Mouse (Mus musculus) lung, postnatal 0 days (tissue): ENCODE data around the gene Pxdc1. TPM values are rescaled to one million over a fixed set of nuclear protein-coding genes. Genes with fewer than 3 reads are reported as not detected.
A peak's percentile ranks its signal among the peaks of the same experiment; 100 is the strongest.

Source experiments
- ATAC-seq: fragments of 200-750 bp; cut with Nextera tagmentation; 2 replicates; pipeline ENCODE4 v1.8.0; 2017; ENCODE audit warnings: moderate library complexity
- DNase-seq: peaks from one replicate; pipeline ENCODE4 v3.0.0-alpha.2; 2016; ENCODE audit warnings: low spot score
- H3K27ac ChIP-seq: fragments of 300-500 bp; sonication (generic); 2 replicates; pipeline ENCODE4 v1.5.1; 2014; ENCODE audit warnings: antibody characterized with exemption, mild to moderate bottlenecking, low read length, mixed read lengths
- H3K27me3 ChIP-seq: fragments of 300-500 bp; sonication (generic); replicated peaks from 2 replicates; pipeline ENCODE4 v1.6.1; 2014; ENCODE audit warnings: low read length, mixed read lengths; ENCODE audit not compliant: insufficient read depth
- H3K36me3 ChIP-seq: fragments of 300-500 bp; sonication (generic); 2 replicates; pipeline ENCODE4 v1.6.1; 2014; ENCODE audit warnings: low read length, mixed read lengths; ENCODE audit not compliant: insufficient read depth
- H3K4me1 ChIP-seq: fragments of 300-500 bp; sonication (generic); 2 replicates; pipeline ENCODE4 v1.6.1; 2014; ENCODE audit warnings: antibody characterized with exemption, low read depth, low read length, mixed read lengths; ENCODE audit not compliant: insufficient read depth
- H3K4me2 ChIP-seq: fragments of 300-500 bp; sonication (generic); replicated peaks from 2 replicates; pipeline ENCODE4 v1.6.1; 2014; ENCODE audit warnings: low read depth, mild to moderate bottlenecking, low read length, moderate library complexity, mixed read lengths
- H3K4me3 ChIP-seq: fragments of 300-500 bp; sonication (generic); 2 replicates; pipeline ENCODE4 v1.5.1; 2014; ENCODE audit warnings: low read depth, low read length
- H3K9ac ChIP-seq: fragments of 300-500 bp; sonication (generic); replicated peaks from 2 replicates; pipeline ENCODE4 v1.6.1; 2014; ENCODE audit warnings: low read depth, mild to moderate bottlenecking
- H3K9me3 ChIP-seq: fragments of 300-500 bp; sonication (generic); 2 replicates; pipeline ENCODE4 v1.6.1; 2016; ENCODE audit warnings: low read length, mixed read lengths
- CTCF ChIP-seq: IDR thresholded peaks from 2 replicates; pipeline ENCODE4 v1.5.1; 2016; ENCODE audit warnings: antibody characterized with exemption, mild to moderate bottlenecking
- EP300 ChIP-seq: IDR thresholded peaks from 2 replicates; pipeline ENCODE4 v1.6.1; 2016; ENCODE audit warnings: antibody characterized with exemption, mild to moderate bottlenecking, control low read depth
- WGBS: fragments of 180-500 bp; shearing (Covaris S2); extraction: QIAGEN DNeasy Blood & Tissue Kit; methylation state at CpG from one replicate; pipeline ENCODE4 v1.1.7; 2014; 5-methylcytosine and 5-hydroxymethylcytosine counted together
- polyA plus RNA-seq: library from polyadenylated mRNA; unstranded; fragments of >200 nt; fragmentation: Nextera tagmentation; extraction: Ambion mirVana; gene quantifications from 2 replicates; pipeline ENCODE4 v1.2.1, GENCODE M21; 2015

The Pxdc1 gene
- polyA plus RNA-seq, 1 experiment from 2014 or later = 44.3 TPM

- Histone ChIP-seq H3K9me3 (no peaks in the 10 kb centered on the region), H3K4me1 (no peaks in the 10 kb centered on the region; the same call in 1 of the 2 replicates), H3K9ac (no peak overlapping the region), H3K4me3 (no peak overlapping the region), H3K27me3 (no peaks in the 10 kb centered on the region), H3K36me3 (no peaks in the 10 kb centered on the region), H3K4me2 (no peak overlapping the region), H3K27ac (no peak overlapping the region)
- TF ChIP-seq EP300 (peak; percentile 57), CTCF (no peak)
- ATAC-seq (peak; percentile 33; the same call in 1 of the 2 replicates), DNase-seq (no peak)
- 67% methylated on average over 7 of the region's 7 CpGs for WGBS
These were observed 31.9 kb upstream of the Pxdc1 start for GRCm38 (mm10) chr13:34685008-34685765.

DNA sequence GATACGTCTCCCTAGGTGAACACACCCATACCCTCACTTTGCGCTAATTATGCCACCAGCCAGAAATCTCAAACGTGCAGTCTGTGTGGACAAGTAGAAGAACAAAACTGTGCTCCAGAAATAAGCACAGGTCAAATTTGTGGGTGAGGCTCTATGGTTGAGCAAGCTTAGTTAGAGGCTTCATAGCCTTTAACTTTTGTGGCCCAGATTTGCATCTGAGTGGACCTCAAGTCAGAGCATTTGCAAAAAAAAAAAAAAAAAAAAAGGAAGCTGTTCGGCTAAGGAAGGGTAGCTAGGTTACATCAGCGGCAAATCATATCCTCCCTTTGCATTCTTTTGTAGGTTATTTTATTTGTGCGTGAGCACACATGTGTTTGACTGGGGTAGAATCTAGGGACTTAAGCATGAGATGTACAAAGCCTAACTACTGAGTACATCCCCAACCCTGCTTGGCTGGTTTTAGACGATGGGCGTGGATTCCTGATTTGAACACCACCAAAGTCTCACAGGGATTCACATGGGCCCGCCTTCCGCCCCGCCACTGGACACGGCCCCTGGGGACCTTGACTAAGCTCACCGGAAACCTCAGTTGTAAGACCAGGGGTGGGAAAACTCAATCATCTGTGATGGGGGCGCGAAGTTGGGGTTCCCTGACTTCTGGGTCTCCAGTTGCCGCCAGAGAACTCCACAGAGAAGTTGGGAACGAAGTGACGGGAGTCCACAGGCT, 30.6 kb upstream of the Pxdc1 start:
- Histone ChIP-seq H3K4me2 (no peak overlapping the region), H3K27ac (no peak overlapping the region), H3K36me3 (no peaks in the 10 kb centered on the region), H3K9ac (no peak overlapping the region), H3K27me3 (no peaks in the 10 kb centered on the region), H3K4me3 (no peak overlapping the region), H3K9me3 (no peaks in the 10 kb centered on the region), H3K4me1 (no peaks in the 10 kb centered on the region; the same call in 1 of the 2 replicates)
- DNase-seq = no peak
- 91% methylated on average over 18 of the region's 18 CpGs for WGBS
- TF ChIP-seq EP300 = no peak
- no peak for TF ChIP-seq CTCF
- ATAC-seq = no peak

GRCm38 (mm10) chr13:34683270-34683669, 30.0 kb upstream of the Pxdc1 start:
- Histone ChIP-seq H3K27ac (no peak overlapping the region), H3K4me1 (no peaks in the 10 kb centered on the region; the same call in 1 of the 2 replicates), H3K4me3 (no peak overlapping the region), H3K9me3 (no peaks in the 10 kb centered on the region), H3K36me3 (no peaks in the 10 kb centered on the region), H3K27me3 (no peaks in the 10 kb centered on the region), H3K9ac (no peak overlapping the region), H3K4me2 (no peak overlapping the region)
- DNase-seq = no peak
- 77% methylated on average over 9 of the region's 9 CpGs for WGBS
- ATAC-seq = no peak
- TF ChIP-seq CTCF (no peak), EP300 (no peak)

DNA sequence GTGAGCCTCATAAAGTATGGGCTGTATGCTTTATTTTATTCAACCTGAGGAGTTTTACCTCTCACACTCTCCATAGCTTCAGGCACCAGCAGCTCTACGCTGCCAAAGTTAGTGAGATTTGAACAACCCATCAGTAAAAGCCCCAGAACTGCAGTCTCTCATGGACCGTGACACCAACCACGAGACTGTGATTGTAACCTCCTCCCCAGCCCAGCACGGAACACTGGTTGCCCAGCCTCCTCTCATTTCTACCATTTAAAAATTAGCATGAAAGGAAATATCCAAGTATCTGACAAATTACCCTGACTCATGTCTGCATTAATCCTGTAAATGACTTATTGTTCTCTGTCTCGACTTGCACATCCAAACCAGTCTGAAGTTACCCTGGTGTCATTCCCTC, 23.2 kb upstream of the Pxdc1 start:
- H3K9me3 ChIP-seq = no peaks in the 10 kb centered on the region
- no peak for TF ChIP-seq EP300
- no peak for TF ChIP-seq CTCF
- no peak overlapping the region for H3K27ac ChIP-seq
- H3K4me1 ChIP-seq = no peaks in the 10 kb centered on the region
- no peak overlapping the region for H3K4me2 ChIP-seq
- no peak for DNase-seq
- no peak overlapping the region for H3K4me3 ChIP-seq
- no peak for ATAC-seq
- no peak overlapping the region for H3K9ac ChIP-seq
- WGBS = 76% methylated on average over 5 of the region's 5 CpGs
- H3K36me3 ChIP-seq = no peaks in the 10 kb centered on the region
- no peaks in the 10 kb centered on the region for H3K27me3 ChIP-seq

DNA sequence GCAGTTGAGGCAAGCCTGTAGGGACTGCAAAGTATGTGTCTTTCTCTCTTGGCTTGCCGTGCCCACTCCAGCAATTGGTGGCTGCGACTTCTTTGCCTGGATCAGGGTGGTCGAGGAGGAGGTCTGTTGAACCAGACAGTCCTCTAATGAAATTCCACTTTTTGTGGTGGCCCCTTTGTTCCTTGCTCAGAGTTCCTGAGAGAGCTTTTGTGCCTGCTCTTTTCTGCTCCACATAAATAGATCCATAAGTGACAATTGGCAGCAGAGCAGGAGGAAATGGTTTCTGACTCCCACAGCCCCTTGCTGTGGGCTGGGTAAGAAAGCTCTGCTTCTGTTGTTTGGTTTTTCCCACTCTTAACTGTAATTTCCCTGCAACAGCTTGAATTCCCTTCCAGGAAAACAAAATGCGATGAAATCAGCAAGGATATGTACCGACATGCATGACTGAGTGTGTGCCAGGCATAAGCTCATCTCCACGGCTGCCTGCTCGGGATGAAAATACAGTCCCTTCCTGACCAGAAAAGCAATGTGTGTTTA, 22.6 kb upstream of the Pxdc1 start:
- H3K4me1 ChIP-seq = no peaks in the 10 kb centered on the region
- 43% methylated on average over 7 of the region's 7 CpGs for WGBS
- no peaks in the 10 kb centered on the region for H3K9me3 ChIP-seq
- H3K9ac ChIP-seq = no peak overlapping the region
- no peak overlapping the region for H3K4me3 ChIP-seq
- no peak for DNase-seq
- H3K27ac ChIP-seq = no peak overlapping the region
- ATAC-seq = no peak
- no peak overlapping the region for H3K4me2 ChIP-seq
- no peaks in the 10 kb centered on the region for H3K36me3 ChIP-seq
- TF ChIP-seq EP300 (no peak), CTCF (no peak)
- H3K27me3 ChIP-seq = no peaks in the 10 kb centered on the region

DNA sequence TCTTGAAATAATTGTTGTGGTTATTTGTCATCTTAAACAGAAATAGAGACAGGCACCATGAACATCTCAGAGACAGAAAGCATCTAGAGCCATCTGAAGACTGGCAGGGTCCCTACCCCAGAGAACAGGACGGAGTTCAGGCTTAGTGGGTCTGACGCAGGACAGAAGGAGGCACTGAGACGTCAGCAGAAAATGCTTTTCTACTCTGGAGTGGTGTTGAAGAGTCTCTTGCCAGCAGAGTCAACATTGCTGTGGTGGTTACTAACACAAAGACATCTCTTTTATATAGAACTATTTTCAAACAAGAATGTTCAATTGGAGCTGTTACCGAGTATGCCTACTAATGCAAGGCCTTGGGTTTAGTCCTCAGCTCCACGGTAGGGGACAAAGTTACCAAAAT, 20.1 kb upstream of the Pxdc1 start:
- TF ChIP-seq CTCF (no peak), EP300 (peak; percentile 99)
- no peaks in the 10 kb centered on the region for H3K27me3 ChIP-seq
- no peak overlapping the region for H3K9ac ChIP-seq
- DNase-seq (peak; percentile 89), ATAC-seq (peak; percentile 99)
- H3K4me3 ChIP-seq = no peak overlapping the region
- H3K27ac ChIP-seq = no peak overlapping the region
- H3K4me1 ChIP-seq = no peaks in the 10 kb centered on the region
- H3K4me2 ChIP-seq = no peak overlapping the region
- no peaks in the 10 kb centered on the region for H3K36me3 ChIP-seq
- WGBS = 69% methylated on average over 5 of the region's 5 CpGs
- H3K9me3 ChIP-seq = no peaks in the 10 kb centered on the region
